Mouse (Mus musculus) thymus, postnatal 25 days (tissue): ENCODE data around the gene Gh.
"Not testable (repeated sequence)": the region's sequence is repeated elsewhere in the genome, so short reads cannot be mapped to it uniquely, and the experiment has no call there.

Source experiments
- DNase-seq: peaks from one replicate; pipeline ENCODE4 v3.0.0; 2022

Gene Gh

DNA sequence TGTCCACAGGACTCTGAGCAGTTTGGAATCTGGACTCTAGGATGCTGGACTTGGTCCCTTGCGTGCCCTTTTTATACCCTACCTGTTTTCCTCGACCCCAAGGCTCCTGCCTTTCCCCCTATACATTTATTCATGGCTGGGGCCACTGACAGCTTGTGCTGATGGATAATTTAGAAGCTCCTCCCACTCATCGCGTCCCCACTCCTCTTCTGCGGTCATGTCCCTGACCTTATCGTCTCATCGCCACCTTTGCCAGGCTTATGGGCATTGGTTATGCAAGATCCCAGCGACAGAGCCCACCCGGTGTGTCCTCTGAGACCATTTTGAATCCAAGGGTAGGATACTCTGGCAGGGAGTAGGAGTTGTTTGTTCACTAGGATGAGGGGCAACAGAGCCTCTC lies at the start of gene Gh:
Gene Gh, minus strand, starts transcription at position 101 of the 400 bp plus-strand sequence.
- DNase-seq: no peak

DNA sequence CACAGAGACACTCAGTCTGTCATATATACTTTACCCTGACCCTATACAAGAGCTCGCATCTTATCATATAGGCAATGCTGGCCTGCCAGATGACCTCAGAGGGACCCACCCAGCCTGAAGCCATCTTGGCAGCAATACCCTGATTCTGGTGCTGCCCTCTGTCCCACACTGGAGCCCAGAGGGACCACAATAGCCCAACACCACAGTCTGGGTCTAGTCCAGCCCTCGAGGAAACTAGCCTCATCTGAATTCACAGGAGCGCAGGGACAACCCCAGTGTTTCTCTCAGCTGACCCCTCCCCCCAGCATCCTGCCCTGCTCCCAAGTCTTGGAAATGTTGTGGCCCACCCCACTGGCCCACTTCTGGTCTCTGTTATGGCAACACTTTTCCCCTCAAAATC lies 49.6 kb upstream of the Gh start:
- no peak for DNase-seq

DNA sequence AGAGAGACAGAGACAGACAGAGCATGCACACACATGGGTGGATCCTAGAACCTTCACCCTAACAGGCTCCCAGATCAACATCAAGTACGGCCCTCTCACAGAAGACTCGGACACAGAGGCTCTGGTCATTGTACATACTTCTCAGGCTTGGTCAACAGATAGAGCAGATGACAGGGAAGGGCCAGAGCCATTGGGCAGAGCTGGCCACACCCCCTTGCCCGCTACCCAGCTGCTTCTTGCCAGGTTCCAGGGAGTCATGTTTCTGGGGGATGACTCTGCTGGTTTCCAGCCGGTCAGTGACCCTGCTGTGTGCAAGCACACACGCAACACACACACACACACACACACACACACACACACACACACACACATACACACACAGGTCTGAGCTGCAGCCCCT lies 49.2 kb upstream of the Gh start:
- DNase-seq: no peak

DNA sequence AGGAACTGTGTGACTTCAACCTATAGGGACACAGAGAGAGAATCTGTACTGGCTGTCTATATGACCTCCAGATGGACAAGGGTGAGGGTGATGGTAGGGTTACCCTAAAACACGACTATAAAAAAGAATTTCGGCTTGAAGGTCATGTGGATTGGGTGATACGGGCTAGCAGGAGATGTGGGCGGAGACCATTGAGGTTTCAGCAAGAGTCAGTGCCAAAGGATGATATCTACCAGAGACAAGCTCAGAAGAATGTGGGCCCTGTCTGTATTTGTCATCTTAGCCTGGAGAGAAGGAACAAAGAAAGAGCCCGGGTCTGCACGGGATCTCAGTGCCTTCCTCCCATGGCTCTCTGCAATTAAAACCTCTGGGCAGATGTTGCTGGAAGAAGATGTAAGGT lies 48.1 kb upstream of the Gh start:
- DNase-seq: no peak

DNA sequence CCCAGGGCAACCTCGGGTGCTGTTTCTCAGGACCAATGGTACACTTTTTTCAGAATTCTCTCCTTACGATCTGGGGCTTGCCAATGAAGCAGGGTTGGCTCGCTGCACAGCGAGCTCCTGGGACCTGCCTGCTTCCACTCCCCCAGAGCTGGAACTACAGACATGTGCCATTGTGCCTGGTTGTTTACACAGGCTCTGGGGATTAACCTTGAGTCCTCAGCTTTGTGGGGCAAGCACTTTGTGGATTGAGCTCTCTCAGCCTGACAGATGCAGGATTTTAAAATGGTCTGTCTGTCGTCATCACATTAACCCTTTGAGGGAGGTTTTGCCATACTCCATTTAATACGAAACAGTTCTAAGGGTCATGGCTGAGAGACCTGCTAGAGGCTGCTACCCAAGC lies 43.2 kb upstream of the Gh start:
- DNase-seq: no peak

DNA sequence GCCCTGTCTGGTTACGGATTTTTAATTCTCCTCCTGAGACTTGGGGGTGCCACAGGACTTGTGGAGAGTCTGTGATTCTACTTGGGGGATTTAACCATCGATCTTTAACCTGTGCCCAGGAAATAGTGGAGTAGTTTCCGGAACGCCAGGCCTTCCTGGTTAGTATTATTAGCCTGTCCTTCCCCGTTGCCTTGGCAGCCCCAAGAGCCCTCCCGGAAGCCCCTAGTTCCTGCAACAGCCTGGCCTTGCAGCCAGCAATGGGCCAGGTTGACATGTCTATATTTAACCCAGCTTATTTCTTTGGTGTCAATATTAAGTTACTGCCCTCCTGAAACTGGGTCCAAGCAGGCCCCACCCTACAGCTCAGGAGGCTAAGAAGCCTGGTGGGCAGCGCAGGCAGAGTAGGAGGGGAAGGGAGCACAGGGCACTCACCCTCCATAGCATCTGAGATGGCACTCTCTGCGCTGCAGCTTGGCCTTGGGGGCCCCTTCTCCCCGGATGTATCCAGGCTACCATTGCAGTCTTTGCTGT lies 39.4 kb upstream of the Gh start:
- DNase-seq: no peak

DNA sequence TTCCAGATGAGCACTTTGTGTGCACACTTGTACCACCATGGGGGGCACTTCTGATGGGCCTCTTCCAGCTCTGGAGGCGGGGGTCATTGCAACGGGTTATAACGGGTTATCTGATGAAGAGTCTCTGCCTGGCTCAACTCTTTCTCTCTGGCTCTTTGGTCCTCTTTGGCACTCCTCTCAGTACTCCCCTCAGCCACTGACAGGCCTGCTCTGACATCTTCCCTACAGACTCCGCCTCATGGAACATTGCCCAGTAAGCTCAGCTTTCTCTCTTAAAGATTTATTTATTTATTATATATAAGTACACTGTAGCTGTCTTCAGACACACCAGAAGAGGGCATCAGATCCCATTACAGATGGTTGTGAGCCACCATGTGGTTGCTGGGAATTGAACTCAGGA lies 37.7 kb upstream of the Gh start:
- not testable (repeated sequence) for DNase-seq

DNA sequence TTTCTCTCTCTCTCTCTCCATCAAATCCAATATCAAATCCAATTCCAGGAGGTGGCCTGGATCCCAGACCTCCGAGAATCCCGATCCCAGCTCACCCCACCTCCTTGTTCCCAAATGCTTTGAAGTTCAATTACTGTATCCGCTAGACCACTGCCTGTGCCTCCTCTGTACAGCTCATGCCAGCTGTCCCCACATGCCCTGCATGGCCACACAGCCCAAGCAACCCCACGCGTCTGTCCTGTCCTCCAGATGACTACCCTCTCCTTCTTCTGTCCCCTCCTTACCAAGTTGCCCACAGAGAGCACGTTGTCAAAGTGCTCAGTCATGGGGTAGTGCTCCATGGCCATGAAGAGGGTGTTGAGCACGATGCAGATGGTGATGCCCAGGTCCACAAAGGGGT lies 37.2 kb upstream of the Gh start:
- no peak for DNase-seq

DNA sequence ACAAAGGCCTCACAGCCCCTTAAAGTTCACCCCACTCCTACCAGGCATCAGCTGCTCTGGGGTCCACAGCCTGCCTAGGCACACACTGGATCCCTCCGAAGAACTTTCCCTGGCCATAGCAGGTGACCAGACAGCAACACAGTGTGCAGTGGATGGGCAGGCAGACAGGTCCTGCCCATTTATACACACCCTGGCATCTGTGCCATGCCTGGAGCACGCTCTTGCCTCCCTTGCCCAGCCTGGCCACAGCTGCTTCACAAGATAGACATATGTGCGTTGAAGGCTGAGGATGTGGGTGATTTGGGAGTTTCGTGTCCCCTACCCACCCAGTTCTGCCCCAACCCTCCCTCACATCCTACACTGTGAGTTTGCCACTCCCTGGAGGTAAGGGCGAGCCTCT lies 36.4 kb upstream of the Gh start:
- DNase-seq: no peak

DNA sequence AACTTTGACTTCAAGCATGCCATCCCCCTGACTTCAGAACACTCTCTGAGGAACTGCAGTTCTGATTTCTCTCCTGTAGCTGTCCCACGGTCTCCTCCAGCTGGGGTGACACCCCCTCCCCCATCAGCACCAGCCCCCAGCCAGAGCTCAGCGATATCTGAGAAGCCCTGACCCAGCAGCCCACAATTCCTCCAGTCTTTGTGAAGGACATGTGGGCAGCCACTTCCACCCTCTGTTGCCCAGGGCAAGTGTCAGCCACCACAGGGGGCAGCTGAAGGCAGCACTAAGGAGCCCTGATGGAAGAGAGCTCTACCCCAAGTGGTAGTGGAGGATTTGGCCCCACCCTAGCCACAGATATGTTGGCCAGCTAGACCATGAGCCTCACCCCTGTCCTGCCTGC lies 32.4 kb upstream of the Gh start:
- no peak for DNase-seq

DNA sequence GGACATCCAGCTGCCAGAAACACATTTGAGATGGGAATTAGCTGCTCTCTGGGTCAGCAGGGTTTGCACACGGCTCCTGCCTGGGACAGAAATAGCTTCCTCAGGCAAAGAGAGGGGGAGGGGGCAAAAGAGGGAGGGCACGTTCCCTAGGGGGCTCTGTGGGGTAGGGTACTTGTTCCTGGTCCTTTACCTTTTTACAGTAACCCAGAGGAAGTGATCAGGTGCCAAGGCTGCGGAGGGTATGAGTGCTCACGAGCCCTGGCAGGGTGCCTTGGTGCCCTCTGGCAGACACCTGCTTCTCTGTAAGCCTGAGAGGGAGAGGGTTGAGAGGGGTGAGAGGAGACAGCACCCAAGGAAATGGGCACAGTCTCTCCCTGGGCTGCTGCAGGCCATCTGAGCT lies 30.8 kb upstream of the Gh start:
- no peak for DNase-seq

DNA sequence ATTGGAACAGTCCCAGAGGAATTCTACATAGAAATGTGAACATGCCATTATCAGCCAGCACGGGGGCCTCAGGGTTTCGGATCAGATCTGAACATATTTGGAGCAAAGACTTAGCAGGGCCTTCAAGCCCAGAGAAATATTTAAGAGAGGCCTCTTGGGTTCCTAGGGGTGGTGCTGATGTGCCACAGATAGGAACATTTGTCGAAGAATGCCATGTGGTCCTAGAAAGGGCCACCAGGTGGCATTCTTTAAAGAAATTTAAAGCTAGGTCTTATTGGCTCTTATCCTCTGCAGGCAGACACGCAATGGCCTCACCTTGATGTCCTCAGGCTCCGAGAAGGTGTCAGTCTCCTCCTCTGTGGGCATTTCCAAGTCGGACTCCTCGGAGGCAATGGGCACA lies 28.0 kb upstream of the Gh start:
- DNase-seq: peak; percentile 73

DNA sequence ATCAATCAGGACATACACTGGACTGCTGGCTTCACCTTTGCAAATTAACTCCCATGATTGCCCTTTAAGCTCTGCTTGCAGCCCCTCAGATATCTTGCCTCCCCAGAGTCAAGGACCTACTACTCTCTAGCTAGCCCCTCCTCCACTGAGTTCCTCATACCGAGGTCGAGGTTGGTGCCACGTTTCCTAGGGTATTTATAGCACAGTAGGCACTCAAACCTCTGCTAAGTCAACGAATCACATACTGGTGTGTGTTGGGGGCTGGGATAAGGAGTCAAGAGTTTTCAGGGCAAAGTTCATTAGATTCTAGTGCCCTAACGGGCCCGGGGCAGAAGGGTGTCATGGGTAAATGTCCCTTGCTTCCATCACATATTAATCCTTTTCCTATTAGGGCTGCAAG lies 27.5 kb upstream of the Gh start:
- no peak for DNase-seq

DNA sequence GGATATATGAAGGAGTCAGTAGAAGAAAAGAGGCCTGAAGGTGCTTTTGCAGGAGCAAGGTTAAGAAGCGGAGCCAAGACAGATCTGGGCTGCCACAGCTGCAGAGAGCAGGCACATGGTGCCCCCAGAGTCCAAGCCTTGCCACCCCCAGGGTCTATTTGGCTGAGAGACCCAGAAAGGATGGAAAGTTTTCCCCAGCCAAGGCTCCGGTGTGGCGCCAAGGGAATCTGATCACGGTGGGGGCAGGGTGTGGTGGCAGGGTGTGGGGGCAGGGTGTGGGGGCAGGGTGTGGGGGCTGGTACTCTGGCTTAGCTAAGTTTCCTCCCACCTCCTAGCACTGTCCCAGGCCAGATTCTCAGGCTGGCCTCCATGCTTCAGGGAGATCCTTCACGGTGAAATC lies 26.9 kb upstream of the Gh start:
- no peak for DNase-seq

DNA sequence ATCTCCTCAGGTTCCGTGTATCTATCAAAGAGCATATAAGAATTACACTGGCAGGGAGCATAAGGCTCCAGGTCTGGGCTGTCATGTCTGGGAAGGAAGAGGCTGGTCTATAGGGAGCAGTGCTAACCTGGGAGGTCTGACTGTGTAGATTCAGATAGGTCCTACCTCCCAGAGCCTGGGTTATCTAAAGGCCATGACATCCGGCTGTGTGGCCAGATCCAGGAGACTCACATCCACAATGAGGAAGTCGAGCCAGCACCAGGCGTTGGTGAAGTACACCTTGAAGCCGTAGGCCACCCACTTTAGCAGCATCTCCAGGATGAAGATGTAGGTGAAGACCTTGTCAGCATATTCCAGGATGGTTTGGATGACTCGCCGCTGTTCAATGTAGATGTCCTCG lies 24.8 kb upstream of the Gh start:
- DNase-seq: no peak

DNA sequence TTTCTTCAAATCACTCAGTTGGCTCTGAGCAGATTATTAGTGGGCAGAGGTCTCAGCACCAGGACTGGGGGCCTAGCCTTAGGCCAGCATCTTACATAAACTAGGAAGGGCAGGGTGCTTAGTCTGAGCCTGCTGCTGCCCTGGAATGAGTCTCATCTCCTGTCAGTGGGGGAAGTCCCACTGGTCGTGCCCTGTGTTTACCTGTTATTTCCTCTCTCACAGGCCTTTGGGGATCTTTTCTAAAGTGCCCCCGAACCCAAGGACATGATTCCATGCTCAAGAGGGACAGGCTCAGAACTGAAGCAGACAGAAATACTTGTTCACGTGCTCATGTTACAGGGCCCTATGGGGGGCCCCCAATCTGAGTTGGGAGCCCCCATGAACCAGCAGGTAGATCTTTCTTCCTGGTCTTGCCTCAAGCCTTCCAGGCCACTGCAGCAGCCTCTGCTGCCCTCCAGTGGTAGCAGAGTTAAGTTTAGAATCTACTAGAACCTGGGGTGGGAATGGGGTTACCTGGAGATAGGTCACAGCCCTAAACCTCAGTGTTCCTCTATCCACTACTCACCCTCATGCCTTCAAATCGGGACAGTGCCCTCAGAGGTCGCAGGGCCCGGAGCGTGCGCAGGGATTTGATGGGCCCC lies 24.0 kb upstream of the Gh start:
- DNase-seq: peak; percentile 84

DNA sequence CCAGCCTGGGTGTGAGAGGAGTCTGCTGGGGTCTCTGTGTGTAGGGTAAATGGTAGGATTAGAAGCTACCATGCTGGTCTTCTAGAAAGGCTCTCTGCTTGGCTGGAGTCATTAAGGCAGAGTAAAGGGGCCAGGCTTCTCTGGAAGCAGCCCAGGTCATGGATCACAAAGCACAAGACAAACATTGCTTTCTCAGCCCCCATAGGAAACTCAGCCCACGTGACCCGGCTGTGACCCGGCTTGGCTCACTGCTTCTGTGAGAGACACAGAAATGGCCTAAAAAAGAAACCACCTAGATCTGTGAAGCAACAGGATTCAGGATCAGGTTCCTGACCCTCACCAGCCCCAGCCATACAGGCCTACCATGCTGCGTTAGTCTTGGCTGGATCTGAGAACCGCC lies 23.2 kb upstream of the Gh start:
- DNase-seq: no peak

DNA sequence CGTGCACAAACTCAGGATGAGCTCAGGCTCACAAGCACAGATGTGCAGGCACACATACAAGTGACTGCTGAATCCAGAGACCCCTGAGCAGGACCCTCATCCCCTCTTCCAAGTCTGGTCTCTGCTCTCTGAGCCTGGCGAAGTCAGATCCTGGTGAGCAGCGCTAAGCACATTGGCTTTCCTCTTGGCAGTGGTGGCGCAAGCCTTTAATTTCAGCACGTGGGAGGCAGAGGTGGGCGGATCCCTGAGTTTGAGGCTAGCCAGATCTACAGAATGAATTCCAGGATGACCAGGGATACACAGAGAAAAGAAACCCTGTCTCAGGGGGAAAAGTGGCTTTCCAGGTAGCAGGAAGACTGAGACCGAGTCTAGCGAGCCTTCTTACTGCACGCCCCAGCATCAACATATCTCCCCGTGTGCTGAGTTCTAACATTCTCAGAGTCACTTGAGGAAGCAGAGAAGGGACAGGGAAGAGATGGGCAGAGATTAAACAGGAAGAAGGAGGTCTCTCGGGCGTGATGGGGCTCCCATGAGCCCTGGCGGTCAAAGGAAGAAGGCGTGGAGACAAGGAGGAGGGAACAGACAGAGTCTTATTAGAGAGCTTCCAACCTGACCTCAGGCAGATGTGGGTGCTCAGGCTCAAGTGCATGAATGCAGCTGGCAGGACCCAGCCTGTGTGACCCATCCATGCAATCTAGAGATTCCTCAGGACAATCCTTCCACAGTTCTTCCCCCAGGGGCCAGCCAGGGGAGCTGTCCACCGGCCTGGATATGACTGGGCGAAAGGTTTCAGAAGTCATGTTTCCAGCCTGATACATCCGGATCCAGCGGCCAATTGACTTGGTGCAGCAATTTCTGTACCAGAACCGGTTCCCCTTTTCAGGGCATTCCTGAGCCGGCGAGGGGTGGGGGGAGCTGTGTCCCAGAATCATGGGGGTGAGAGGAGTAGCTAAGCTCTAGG lies 17.0 kb upstream of the Gh start:
- DNase-seq: peak; percentile 38

DNA sequence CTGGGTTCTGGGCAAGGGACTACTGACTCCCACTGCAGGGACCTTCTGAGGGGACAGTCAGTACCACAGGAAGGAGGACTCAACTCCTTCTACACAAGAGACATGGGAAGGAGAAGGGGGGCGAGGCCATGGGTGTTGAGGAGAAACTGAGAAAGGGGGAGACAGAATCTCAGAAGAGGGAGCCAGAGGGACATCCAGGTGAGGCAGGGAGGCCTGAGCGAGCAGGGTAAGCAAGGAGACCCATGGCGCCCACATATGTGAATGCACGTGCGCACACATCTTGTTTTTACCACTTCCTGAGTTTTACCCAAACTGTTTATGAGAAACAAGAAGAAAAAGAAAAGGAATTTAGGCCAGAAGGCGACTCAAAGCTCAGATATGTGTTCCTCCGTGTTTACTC lies 16.1 kb upstream of the Gh start:
- peak; percentile 61 for DNase-seq

DNA sequence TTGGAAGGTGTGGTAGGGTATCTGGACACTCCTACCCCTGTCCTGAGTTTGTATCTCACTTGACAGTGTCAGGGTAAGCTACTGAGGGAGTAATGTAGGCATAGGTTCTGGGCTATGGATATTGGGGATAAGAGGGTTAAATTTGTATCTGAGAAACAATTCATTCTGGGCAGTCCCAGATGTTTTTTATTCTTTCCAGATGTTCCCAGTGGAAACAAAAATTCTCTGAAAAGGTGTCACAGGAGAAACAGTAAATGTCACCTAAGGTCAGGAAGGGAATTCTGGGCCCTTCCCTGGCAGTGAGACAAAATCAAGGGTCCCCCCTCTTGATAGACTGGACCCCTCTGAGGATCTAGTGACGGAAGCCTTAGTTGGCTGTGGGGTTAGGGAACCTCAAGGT lies 14.8 kb upstream of the Gh start:
- DNase-seq: no peak

DNA sequence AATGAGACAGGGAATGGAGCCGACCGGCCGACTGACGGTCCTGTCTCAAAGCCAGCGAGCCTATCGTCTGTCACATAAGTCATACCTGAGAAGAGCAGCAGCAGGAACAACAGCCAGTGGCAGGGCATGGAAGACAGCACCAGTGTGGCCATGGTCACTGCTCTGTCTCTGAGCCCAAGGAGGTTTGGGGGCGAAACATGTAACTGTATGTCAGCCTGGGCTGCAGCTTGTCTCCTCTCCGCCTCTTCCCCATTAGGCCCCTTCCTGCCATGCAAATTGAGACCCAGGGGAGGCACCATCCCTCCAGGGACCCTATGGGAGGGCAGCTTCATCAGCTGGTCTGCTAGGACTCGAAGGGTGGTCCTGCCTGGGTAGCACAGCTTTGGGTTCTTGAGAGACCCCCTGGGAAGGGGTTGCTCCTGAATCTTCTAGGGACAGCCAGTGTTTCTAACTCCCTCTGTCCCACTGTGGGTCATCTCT lies 12.7 kb upstream of the Gh start, which contains the start of gene Cd79b:
Gene Cd79b, minus strand, starts transcription at position 430 of the 480 bp plus-strand sequence.
- peak; percentile 33 for DNase-seq

DNA sequence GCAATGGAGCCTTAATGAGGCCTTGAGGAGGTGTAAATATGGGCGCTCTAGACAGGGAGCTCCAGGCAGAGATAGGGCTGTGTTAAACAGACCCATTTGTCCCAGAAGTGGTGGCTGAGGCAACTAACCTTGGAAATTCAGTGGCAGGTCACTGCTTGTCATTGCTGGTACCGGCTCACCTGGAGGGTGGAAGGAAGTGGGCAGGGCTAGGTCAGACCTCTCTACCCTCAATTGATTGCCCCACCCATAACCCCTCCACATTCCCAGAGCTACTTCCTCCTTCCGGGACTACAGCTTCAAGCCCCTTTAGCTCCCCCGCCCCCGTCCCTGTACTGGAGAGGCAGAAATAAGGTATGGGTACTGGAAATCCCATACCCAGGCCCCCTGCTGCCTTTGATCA lies 11.9 kb upstream of the Gh start:
- DNase-seq: peak; percentile 30

DNA sequence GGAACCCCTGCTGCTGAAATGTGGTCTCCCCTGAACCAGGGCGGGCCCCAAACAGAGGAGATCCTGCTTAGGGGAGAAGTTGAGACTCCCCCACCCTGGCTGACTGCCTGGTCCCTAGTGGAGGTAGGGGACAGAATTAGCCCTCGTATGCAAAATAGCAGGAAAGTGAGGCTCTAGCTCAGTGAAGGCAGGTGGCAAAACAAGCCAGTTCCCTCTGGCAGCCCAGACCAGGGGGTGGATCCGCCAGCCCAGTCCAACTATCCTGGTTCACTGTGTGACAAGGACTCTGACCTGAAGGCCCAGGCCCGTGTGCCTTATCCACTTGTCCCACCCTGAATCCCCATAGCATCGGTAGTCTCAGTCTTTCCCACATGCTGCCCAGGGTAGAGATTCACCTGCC lies 8.5 kb upstream of the Gh start:
- DNase-seq: no peak

DNA sequence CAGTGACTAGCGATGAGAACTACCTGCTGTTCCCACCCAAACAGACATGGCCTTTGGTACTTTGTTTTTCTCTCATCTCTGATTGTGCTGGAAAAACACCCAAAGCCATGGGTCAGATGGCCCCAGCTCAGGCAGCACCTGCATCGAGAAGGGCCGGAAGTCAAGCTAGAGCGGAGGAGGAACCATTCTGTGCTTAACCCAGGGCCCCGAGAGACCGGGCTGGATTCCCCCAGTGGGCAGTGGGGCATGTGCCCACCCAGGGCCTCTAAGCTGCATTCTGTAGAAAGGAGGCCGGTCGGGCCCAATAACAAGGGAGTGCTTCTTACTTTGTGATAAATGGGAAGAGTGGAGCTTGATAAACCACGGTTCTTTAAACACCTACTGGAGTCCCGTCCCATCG lies 6.5 kb upstream of the Gh start:
- DNase-seq: peak; percentile 21
